Mouse (Mus musculus): ENCODE data around the gene Kcnk16. TPM values are rescaled to one million over a fixed set of nuclear protein-coding genes. Genes with fewer than 3 reads are reported as not detected.
"Not testable (repeated sequence)": the region's sequence is repeated elsewhere in the genome, so short reads cannot be mapped to it uniquely, and the experiment has no call there.

The Kcnk16 gene
- not detected in 2 replicates for total RNA-seq (2015; ENCODE audit: low replicate concordance)
- total RNA-seq (2017; ENCODE audit: low replicate concordance) = not detected in 2 replicates

- no peak for ATAC-seq (replicated peaks; ENCODE audit: low FRiP score, poor library complexity, severe bottlenecking)
Observed at GRCm38 (mm10) chr14:20269082-20269809, at the start of gene Kcnk16. Gene Kcnk16 (minus strand): TSS chr14:20269199.

GRCm38 (mm10) chr14:20315137-20315536 is 46.1 kb upstream of the Kcnk16 start:
- no peak for ATAC-seq (replicated peaks; ENCODE audit: low FRiP score, poor library complexity, severe bottlenecking)

- ATAC-seq (replicated peaks; ENCODE audit: low FRiP score, poor library complexity, severe bottlenecking) = not testable (repeated sequence)
Observed at GRCm38 (mm10) chr14:20305085-20305484, 36.1 kb upstream of the Kcnk16 start.

- ATAC-seq (replicated peaks; ENCODE audit: low FRiP score, poor library complexity, severe bottlenecking) = no peak
Observed at GRCm38 (mm10) chr14:20298131-20298530, 29.1 kb upstream of the Kcnk16 start.

GRCm38 (mm10) chr14:20297616-20298015 is 28.6 kb upstream of the Kcnk16 start:
- ATAC-seq (replicated peaks; ENCODE audit: low FRiP score, poor library complexity, severe bottlenecking) = no peak

- no peak for ATAC-seq (replicated peaks; ENCODE audit: low FRiP score, poor library complexity, severe bottlenecking)
Observed at GRCm38 (mm10) chr14:20294947-20295346, 25.9 kb upstream of the Kcnk16 start.

- peak; percentile 99 for ATAC-seq (replicated peaks; ENCODE audit: low FRiP score, poor library complexity, severe bottlenecking)
Observed at GRCm38 (mm10) chr14:20294117-20294892, 25.3 kb upstream of the Kcnk16 start, which contains the start of gene Nudt13. Gene Nudt13 (plus strand): TSS chr14:20294697.

- ATAC-seq (replicated peaks; ENCODE audit: low FRiP score, poor library complexity, severe bottlenecking) = no peak
Observed at GRCm38 (mm10) chr14:20291391-20291790, 22.4 kb upstream of the Kcnk16 start.

GRCm38 (mm10) chr14:20268421-20268820 is 578 bp downstream of the Kcnk16 start:
- no peak for ATAC-seq (replicated peaks; ENCODE audit: low FRiP score, poor library complexity, severe bottlenecking)

GRCm38 (mm10) chr14:20262346-20262745 is 6.7 kb downstream of the Kcnk16 start:
- no peak for ATAC-seq (replicated peaks; ENCODE audit: low FRiP score, poor library complexity, severe bottlenecking)

GRCm38 (mm10) chr14:20258185-20259113 is 10.6 kb downstream of the Kcnk16 start:
- 0 out of 2 replicates have a peak, but pooled peaks have one; percentile 57 for ATAC-seq (replicated peaks; ENCODE audit: low FRiP score, poor library complexity, severe bottlenecking)

GRCm38 (mm10) chr14:20250237-20251171 is 18.5 kb downstream of the Kcnk16 start:
- no peak for ATAC-seq (replicated peaks; ENCODE audit: low FRiP score, poor library complexity, severe bottlenecking)

GRCm38 (mm10) chr14:20248001-20248400 is 21.0 kb downstream of the Kcnk16 start:
- ATAC-seq (replicated peaks; ENCODE audit: low FRiP score, poor library complexity, severe bottlenecking) = no peak

GRCm38 (mm10) chr14:20246811-20247266 is 22.2 kb downstream of the Kcnk16 start:
- ATAC-seq (replicated peaks; ENCODE audit: low FRiP score, poor library complexity, severe bottlenecking) = no peak

GRCm38 (mm10) chr14:20245861-20246260 is 23.1 kb downstream of the Kcnk16 start:
- no peak for ATAC-seq (replicated peaks; ENCODE audit: low FRiP score, poor library complexity, severe bottlenecking)

GRCm38 (mm10) chr14:20245318-20245717 is 23.7 kb downstream of the Kcnk16 start:
- no peak for ATAC-seq (replicated peaks; ENCODE audit: low FRiP score, poor library complexity, severe bottlenecking)

GRCm38 (mm10) chr14:20243158-20243557 is 25.8 kb downstream of the Kcnk16 start:
- ATAC-seq (replicated peaks; ENCODE audit: low FRiP score, poor library complexity, severe bottlenecking) = no peak

- no peak for ATAC-seq (replicated peaks; ENCODE audit: low FRiP score, poor library complexity, severe bottlenecking)
Observed at GRCm38 (mm10) chr14:20242454-20242853, 26.5 kb downstream of the Kcnk16 start.

- ATAC-seq (replicated peaks; ENCODE audit: low FRiP score, poor library complexity, severe bottlenecking) = no peak
Observed at GRCm38 (mm10) chr14:20234403-20234802, 34.6 kb downstream of the Kcnk16 start.

All from erythroid progenitor cell, adult 5-6 weeks (primary cell).